Comparison of ENCODE assay signal across 16 mouse cellular contexts in the genomic region with DNA sequence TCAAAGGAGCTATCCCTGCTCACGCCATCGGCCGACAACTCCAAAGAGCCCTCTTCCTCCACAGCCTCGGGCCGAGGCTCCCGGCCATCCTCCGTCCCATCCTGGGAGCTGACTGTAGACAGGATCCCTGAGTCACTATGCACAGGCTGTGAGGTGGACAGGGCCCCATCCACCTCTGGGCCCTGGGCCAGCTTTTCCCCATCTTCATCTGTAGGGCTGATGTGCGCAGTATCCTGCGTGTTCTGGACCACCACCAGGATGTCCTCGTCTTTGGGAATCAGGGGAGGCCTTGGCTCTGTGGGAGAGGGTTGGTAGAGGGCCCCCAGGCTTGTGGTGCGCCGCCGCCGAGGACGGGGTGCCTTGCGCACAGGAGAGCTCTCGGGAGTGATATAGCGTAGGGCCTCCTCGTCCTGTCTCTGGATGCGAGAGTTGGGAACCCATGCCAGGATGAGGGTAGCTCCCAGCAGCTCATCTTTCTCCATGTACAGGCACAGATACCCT. TPM values are rescaled to one million over a fixed set of nuclear protein-coding genes. Genes with fewer than 3 reads are reported as not detected.
DNase-seq lines count a peak whose midpoint lies in the region; ATAC-seq and TF ChIP-seq lines count a peak whose summit lies in the region.
"Had no signal": no experiment of that assay in that cellular context is flagged by ENCODE, and none has a peak within 500 bp of the region (broad histone marks: within the 10 kb centered on the region; RNA-seq: fewer than 3 reads in every experiment).

No protein-coding gene starts in this region.

- no peak for TF ChIP-seq EP300 in ES-Bruce4 (IDR thresholded peaks at IDR 0.05; ENCODE audit: insufficient read depth, low read depth, low read length)

- H3K4me2 ChIP-seq in hindbrain, embryonic 15.5 days, result no peak overlapping the region
- no peak overlapping the region for H3K4me2 ChIP-seq in hindbrain, embryonic 12.5 days (replicated peaks)
- H3K4me2 ChIP-seq in forebrain, postnatal 0 days (ENCODE audit: low read depth), result no peak overlapping the region
- H3K4me2 ChIP-seq: liver, embryonic 13.5 days; stomach, embryonic 15.5 days had no signal

- peaks cover 52% of the 10 kb centered on the region for H3K4me1 ChIP-seq in cerebellum, adult 2 months (ENCODE audit: control insufficient read depth, insufficient read depth, low read length)
- H3K4me1 ChIP-seq in hindbrain, embryonic 15.5 days (replicated peaks), result peaks cover 46% of the 10 kb centered on the region
- peaks cover 28% of the 10 kb centered on the region for H3K4me1 ChIP-seq in hindbrain, embryonic 12.5 days
- H3K4me1 ChIP-seq in ES-Bruce4 (ENCODE audit: control insufficient read depth, insufficient read depth, low read length), result peaks cover 2% of the 10 kb centered on the region
- peaks cover 6% of the 10 kb centered on the region for H3K4me1 ChIP-seq in forebrain, postnatal 0 days (ENCODE audit: insufficient read depth)
- H3K4me1 ChIP-seq in kidney, adult 2 months (ENCODE audit: control insufficient read depth, insufficient read depth, low read length), result no peaks in the 10 kb centered on the region

- no peak for TF ChIP-seq POLR2A in cerebellum, adult 2 months (IDR thresholded peaks at IDR 0.05; ENCODE audit: borderline replicate concordance, insufficient read depth, low read length)
- no peak for TF ChIP-seq POLR2A in ES-Bruce4 (IDR thresholded peaks at IDR 0.05; ENCODE audit: insufficient read depth, low read length)
- TF ChIP-seq POLR2A in kidney, adult 2 months (IDR thresholded peaks at IDR 0.05; ENCODE audit: low read depth, low read length), result no peak

- 31% methylated on average over 20 of the region's 20 CpGs for WGBS in cerebellum, adult 2 months
- 86% methylated on average over 20 of the region's 20 CpGs for WGBS in hindbrain, embryonic 15.5 days
- WGBS in hindbrain, embryonic 12.5 days, result 92% methylated on average over 20 of the region's 20 CpGs
- WGBS in forebrain, postnatal 0 days, result 84% methylated on average over 20 of the region's 20 CpGs
- WGBS in kidney, adult 2 months, result 95% methylated on average over 20 of the region's 20 CpGs

- H3K9ac ChIP-seq in hindbrain, embryonic 15.5 days, result no peak overlapping the region
- H3K9ac ChIP-seq in hindbrain, embryonic 12.5 days, result no peak overlapping the region
- H3K9ac ChIP-seq in ES-Bruce4 (ENCODE audit: low read depth, poor library complexity, severe bottlenecking), result no peak overlapping the region
- H3K9ac ChIP-seq in forebrain, postnatal 0 days, result no peak overlapping the region
- H3K9ac ChIP-seq: liver, embryonic 13.5 days; stomach, embryonic 15.5 days had no signal

- peak overlapping the region; percentile 31 for H3K27ac ChIP-seq in cerebellum, adult 2 months (ENCODE audit: insufficient read depth, low read length)
- H3K27ac ChIP-seq in hindbrain, embryonic 15.5 days (replicated peaks), result peak overlapping the region; percentile 67
- no peak overlapping the region for H3K27ac ChIP-seq in hindbrain, embryonic 12.5 days
- H3K27ac ChIP-seq in ES-Bruce4 (ENCODE audit: insufficient read depth, low read length), result no peak overlapping the region
- H3K27ac ChIP-seq in forebrain, postnatal 0 days (ENCODE audit: low read depth, low read length), result no peak overlapping the region
- H3K27ac ChIP-seq in kidney, adult 2 months (ENCODE audit: insufficient read depth, low read depth, low read length), result no peak overlapping the region
- H3K27ac ChIP-seq: gastrocnemius, adult 2 months; heart, adult 2 months; liver, embryonic 13.5 days; stomach, embryonic 15.5 days had no signal

- DNase-seq in cerebellum, adult 2 months, result no peak
- DNase-seq in forebrain, postnatal 0 days, result no peak
- no peak for DNase-seq in kidney, adult 2 months
- no peak for DNase-seq in embryo, embryonic 11 days
- DNase-seq: kidney, adult 18-20 months; liver, embryonic 13.5 days; spleen, adult 18-20 months; thymus, postnatal 14 days had no signal

- H3K27me3 ChIP-seq in cerebellum, adult 2 months (ENCODE audit: control insufficient read depth, insufficient read depth, low read length), result no peaks in the 10 kb centered on the region
- no peaks in the 10 kb centered on the region for H3K27me3 ChIP-seq in hindbrain, embryonic 15.5 days
- no peaks in the 10 kb centered on the region for H3K27me3 ChIP-seq in hindbrain, embryonic 12.5 days
- H3K27me3 ChIP-seq in ES-Bruce4 (ENCODE audit: control insufficient read depth, insufficient read depth, low read length, poor library complexity, severe bottlenecking), result no peaks in the 10 kb centered on the region
- H3K27me3 ChIP-seq in forebrain, postnatal 0 days (ENCODE audit: insufficient read depth, low read length), result no peaks in the 10 kb centered on the region
- H3K27me3 ChIP-seq in kidney, adult 2 months (replicated peaks; ENCODE audit: control insufficient read depth, insufficient read depth, low read length), result no peaks in the 10 kb centered on the region
- H3K27me3 ChIP-seq: liver, embryonic 13.5 days; Patski; stomach, embryonic 15.5 days had no signal

- H3K36me3 ChIP-seq in hindbrain, embryonic 15.5 days, result peaks cover 13% of the 10 kb centered on the region; the same call in 1 of the 2 replicates
- peaks cover 38% of the 10 kb centered on the region for H3K36me3 ChIP-seq in hindbrain, embryonic 12.5 days
- no peaks in the 10 kb centered on the region for H3K36me3 ChIP-seq in ES-Bruce4 (ENCODE audit: control insufficient read depth, insufficient read depth, low read length, poor library complexity, severe bottlenecking)
- H3K36me3 ChIP-seq in forebrain, postnatal 0 days (ENCODE audit: insufficient read depth), result peaks cover 31% of the 10 kb centered on the region
- H3K36me3 ChIP-seq in kidney, adult 2 months (ENCODE audit: control insufficient read depth, insufficient read depth, low read length), result no peaks in the 10 kb centered on the region

- H3K9me3 ChIP-seq in hindbrain, embryonic 15.5 days, result no peaks in the 10 kb centered on the region
- H3K9me3 ChIP-seq in hindbrain, embryonic 12.5 days (replicated peaks), result no peaks in the 10 kb centered on the region
- H3K9me3 ChIP-seq in ES-Bruce4 (replicated peaks; ENCODE audit: control insufficient read depth, insufficient read depth, low read length, poor library complexity, severe bottlenecking), result no peaks in the 10 kb centered on the region
- H3K9me3 ChIP-seq in forebrain, postnatal 0 days (ENCODE audit: low read length), result no peaks in the 10 kb centered on the region
- H3K9me3 ChIP-seq: liver, embryonic 13.5 days; stomach, embryonic 15.5 days had no signal

- H3K4me3 ChIP-seq in cerebellum, adult 2 months (replicated peaks; ENCODE audit: insufficient read depth, low read depth, low read length), result peak overlapping the region; percentile 1
- H3K4me3 ChIP-seq in hindbrain, embryonic 15.5 days, result no peak overlapping the region
- H3K4me3 ChIP-seq in hindbrain, embryonic 12.5 days, result no peak overlapping the region
- peak overlapping the region; percentile 9; the same call in 1 of the 2 replicates for H3K4me3 ChIP-seq in ES-Bruce4 (ENCODE audit: low read depth, low read length)
- no peak overlapping the region for H3K4me3 ChIP-seq in forebrain, postnatal 0 days (ENCODE audit: low read depth, low read length)
- H3K4me3 ChIP-seq in kidney, adult 2 months (ENCODE audit: insufficient read depth, low read depth, low read length), result no peak overlapping the region
- H3K4me3 ChIP-seq: gastrocnemius, adult 2 months; heart, adult 2 months; liver, embryonic 13.5 days; stomach, embryonic 15.5 days had no signal

- no peak for TF ChIP-seq CTCF in cerebellum, adult 2 months (IDR thresholded peaks at IDR 0.05; ENCODE audit: borderline replicate concordance, insufficient read depth, low read depth, low read length)
- no peak for TF ChIP-seq CTCF in ES-Bruce4 (IDR thresholded peaks at IDR 0.05; ENCODE audit: low read depth, low read length)
- 0 out of 2 replicates have a peak, but pooled peaks have one; percentile 2 for TF ChIP-seq CTCF in forebrain, postnatal 0 days (IDR thresholded peaks at IDR 0.05; ENCODE audit: low read depth)
- no peak for TF ChIP-seq CTCF in kidney, adult 2 months (conservative IDR thresholded peaks at IDR 0.05; ENCODE audit: insufficient read depth, insufficient read length, low read depth, low read length)

- ATAC-seq in cerebellum, adult (ENCODE audit: insufficient number of reproducible peaks, low FRiP score, low TSS enrichment), result no peak
- ATAC-seq in hindbrain, embryonic 15.5 days (ENCODE audit: low FRiP score, low read depth), result peak; percentile 7; the same call in 1 of the 2 replicates
- ATAC-seq in hindbrain, embryonic 12.5 days (ENCODE audit: low FRiP score), result no peak
- ATAC-seq in forebrain, postnatal 0 days, result no peak
- ATAC-seq: Patski had no signal

RNA-seq across cellular contexts. Expression of gene Tbc1d16, which starts 19.4 kb away (rescaled TPM):
- 32.5 and 37.8 TPM in 2 replicates for polyA plus RNA-seq in cerebellum, adult 2 months (2012; rRNA removed)
- 56.1 and 57.1 TPM in 2 replicates for polyA plus RNA-seq in hindbrain, embryonic 15.5 days (2015; fragmentation: Nextera tagmentation; extraction: Ambion mirVana)
- polyA plus RNA-seq in hindbrain, embryonic 12.5 days (2016; fragmentation: Nextera tagmentation; extraction: Ambion mirVana), result 34.7 and 36.7 TPM in 2 replicates
- polyA plus RNA-seq in ES-Bruce4 (2011; ENCODE audit: insufficient read depth, insufficient read length, low read depth, missing spikeins), result 15.8 and 15.9 TPM in 2 replicates
- 133 and 153 TPM in 2 replicates for total RNA-seq in forebrain, postnatal 0 days (2014; rRNA removed)
- polyA plus RNA-seq in forebrain, postnatal 0 days (2015; fragmentation: Nextera tagmentation; extraction: Ambion mirVana), result 41.2 and 60.4 TPM in 2 replicates
- polyA plus RNA-seq in kidney, adult 2 months (2012; rRNA removed), result 25.2 and 31.5 TPM in 2 replicates

RNA-seq across cellular contexts. Expression of gene Ccdc40, which starts 19.5 kb away (rescaled TPM):
- 1.9 and 2.4 TPM in 2 replicates for polyA plus RNA-seq in cerebellum, adult 2 months (2012; rRNA removed)
- polyA plus RNA-seq in hindbrain, embryonic 15.5 days (2015; fragmentation: Nextera tagmentation; extraction: Ambion mirVana), result 14.6 and 15.4 TPM in 2 replicates
- 19.1 and 20.5 TPM in 2 replicates for polyA plus RNA-seq in hindbrain, embryonic 12.5 days (2016; fragmentation: Nextera tagmentation; extraction: Ambion mirVana)
- polyA plus RNA-seq in ES-Bruce4 (2011; ENCODE audit: insufficient read depth, insufficient read length, low read depth, missing spikeins), result 4.1 and 8.1 TPM in 2 replicates
- 10.5 and 14.6 TPM in 2 replicates for total RNA-seq in forebrain, postnatal 0 days (2014; rRNA removed)
- polyA plus RNA-seq in forebrain, postnatal 0 days (2015; fragmentation: Nextera tagmentation; extraction: Ambion mirVana), result 7.2 and 11.8 TPM in 2 replicates
- 0.27 and 0.30 TPM in 2 replicates for polyA plus RNA-seq in kidney, adult 2 months (2012; rRNA removed)
- total RNA-seq: gastrocnemius, adult 2 months had no signal

RNA-seq across cellular contexts. Expression of gene Gaa, which starts 58.8 kb away (rescaled TPM):
- 233 and 246 TPM in 2 replicates for polyA plus RNA-seq in cerebellum, adult 2 months (2012; rRNA removed)
- polyA plus RNA-seq in hindbrain, embryonic 15.5 days (2015; fragmentation: Nextera tagmentation; extraction: Ambion mirVana), result 95.1 and 105 TPM in 2 replicates
- 49.3 and 52.4 TPM in 2 replicates for polyA plus RNA-seq in hindbrain, embryonic 12.5 days (2016; fragmentation: Nextera tagmentation; extraction: Ambion mirVana)
- 42.3 and 50.4 TPM in 2 replicates for polyA plus RNA-seq in ES-Bruce4 (2011; ENCODE audit: insufficient read depth, insufficient read length, low read depth, missing spikeins)
- 97.3 and 135 TPM in 2 replicates for total RNA-seq in forebrain, postnatal 0 days (2014; rRNA removed)
- 79.8 and 109 TPM in 2 replicates for polyA plus RNA-seq in forebrain, postnatal 0 days (2015; fragmentation: Nextera tagmentation; extraction: Ambion mirVana)
- polyA plus RNA-seq in kidney, adult 2 months (2012; rRNA removed), result 152 and 171 TPM in 2 replicates

Comparison
In these comparisons a context has a peak if more than half of its experiments do, and no peak if none do; other contexts are left out.
1. H3K27ac ChIP-seq: peak in cerebellum, adult 2 months (single experiment) and hindbrain, embryonic 15.5 days (single experiment); none in hindbrain, embryonic 12.5 days (single experiment), ES-Bruce4 (single experiment), forebrain, postnatal 0 days (single experiment) and kidney, adult 2 months (single experiment).
2. H3K4me3 ChIP-seq: peak in cerebellum, adult 2 months (single experiment) and ES-Bruce4 (single experiment); none in hindbrain, embryonic 15.5 days (single experiment), hindbrain, embryonic 12.5 days (single experiment), forebrain, postnatal 0 days (single experiment) and kidney, adult 2 months (single experiment).